Mouse (Mus musculus) central nervous system, embryonic 18 days (tissue): ENCODE measurements around the gene Tbc1d14. TPM values are rescaled to one million over a fixed set of nuclear protein-coding genes. Genes with fewer than 3 reads are reported as not detected.

ENCODE experiments used
- polyA plus RNA-seq: library from polyadenylated mRNA; depleted of rRNA; stranded (reverse); fragments of >200 nt; gene quantifications from 2 replicates; pipeline ENCODE4 v1.2.3, GENCODE M21; 2012; rRNA removed

The Tbc1d14 gene
- polyA plus RNA-seq: 108 and 114 TPM in 2 replicates

DNA sequence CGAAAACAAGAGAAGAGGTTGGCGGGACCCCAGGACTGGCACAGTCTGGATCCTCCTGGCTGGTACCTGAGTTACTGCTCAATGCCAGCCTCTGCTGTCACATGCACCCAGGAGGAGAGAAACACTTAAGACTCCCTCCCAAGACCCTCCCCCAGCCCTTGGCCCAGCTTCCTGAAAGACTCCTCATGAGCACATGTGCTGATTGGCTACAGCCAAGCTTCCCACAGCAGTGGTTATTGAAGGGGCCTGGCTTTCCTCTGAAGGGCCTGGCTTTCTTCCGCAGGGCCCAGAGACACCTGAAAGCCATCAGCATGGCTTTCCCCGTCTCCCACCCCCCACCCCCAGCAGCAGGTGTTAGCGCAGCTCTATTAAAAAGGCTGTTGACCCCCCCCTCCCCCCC lies at the start of gene Tbc1d14:
Gene Tbc1d14, minus strand, starts transcription at position 101 of the 400 bp plus-strand sequence.

GRCm38 (mm10) chr5:36484171-36484990 lies 108.7 kb downstream of the Tbc1d14 start, which contains the start of the genes Tada2b and Ccdc96:
TSS of gene Tada2b (minus strand) at chr5:36484285.
TSS of gene Ccdc96 (plus strand) at chr5:36484588.

GRCm38 (mm10) chr5:36464709-36465661 lies 128.1 kb downstream of the Tbc1d14 start, which contains the start of gene Grpel1:
TSS of gene Grpel1 (plus strand) at chr5:36464998.

Other genes starting within 250 kb of the Tbc1d14 start
- 13.1 and 15.0 TPM in 2 replicates for gene Sorcs2, start 195.1 kb downstream of the Tbc1d14 start, polyA plus RNA-seq
- 21.6 and 24.0 TPM in 2 replicates for gene Grpel1, start 128.3 kb downstream of the Tbc1d14 start, polyA plus RNA-seq
- 15.9 and 16.8 TPM in 2 replicates for gene Tada2b, start 109.0 kb downstream of the Tbc1d14 start, polyA plus RNA-seq
- gene Ccdc96, start 108.7 kb downstream of the Tbc1d14 start, polyA plus RNA-seq: 1.7 and 2.1 TPM in 2 replicates
- gene D5Ertd579e, start 102.7 kb upstream of the Tbc1d14 start, polyA plus RNA-seq: 40.5 and 43.5 TPM in 2 replicates
- 28.7 and 31.9 TPM in 2 replicates for gene Bloc1s4, start 155.4 kb upstream of the Tbc1d14 start, polyA plus RNA-seq
- 197 and 202 TPM in 2 replicates for gene Mrfap1, start 203.5 kb upstream of the Tbc1d14 start, polyA plus RNA-seq
- 10.7 and 12.1 TPM in 2 replicates for gene Man2b2, start 237.4 kb upstream of the Tbc1d14 start, polyA plus RNA-seq